16 mouse cellular contexts compared by ENCODE assay signal in genomic region chr9:72333221-72333620, GRCm38 (mm10).
"Had no signal": no experiment of that assay in that cellular context is flagged by ENCODE, and none has a peak within 500 bp of the region (broad histone marks: within the 10 kb centered on the region; RNA-seq: fewer than 3 reads in every experiment).

No protein-coding gene starts in this region.

- DNase-seq: lung, adult 2 months; lung, postnatal 14 days; lung, postnatal 36 days; right cerebral cortex, postnatal 14 days; thymus, adult 2 months; thymus, postnatal 4 days had no signal

- H3K36me3 ChIP-seq: midbrain, embryonic 15.5 days had no signal

- H3K9ac ChIP-seq: lung, embryonic 15.5 days; midbrain, embryonic 13.5 days; midbrain, embryonic 15.5 days; neural tube, embryonic 12.5 days; stomach, embryonic 15.5 days had no signal

- H3K27me3 ChIP-seq: lung, embryonic 15.5 days; megakaryocyte, embryonic 14.5 days; midbrain, embryonic 13.5 days; midbrain, embryonic 15.5 days; neural tube, embryonic 12.5 days; stomach, embryonic 15.5 days had no signal

- H3K4me3 ChIP-seq: lung, embryonic 15.5 days; megakaryocyte, embryonic 14.5 days; midbrain, embryonic 13.5 days; midbrain, embryonic 15.5 days; neural tube, embryonic 12.5 days; stomach, embryonic 15.5 days had no signal

- H3K9me3 ChIP-seq: lung, embryonic 15.5 days; megakaryocyte, embryonic 14.5 days; midbrain, embryonic 13.5 days; midbrain, embryonic 15.5 days; neural tube, embryonic 12.5 days; stomach, embryonic 15.5 days had no signal

- ATAC-seq: lung, postnatal 0 days; midbrain, embryonic 13.5 days; midbrain, embryonic 15.5 days had no signal

- H3K4me2 ChIP-seq: lung, embryonic 15.5 days; midbrain, embryonic 11.5 days; midbrain, embryonic 13.5 days; midbrain, embryonic 15.5 days; neural tube, embryonic 12.5 days; stomach, embryonic 15.5 days had no signal

- H3K4me1 ChIP-seq: lung, embryonic 15.5 days; midbrain, embryonic 13.5 days; midbrain, embryonic 15.5 days; neural tube, embryonic 12.5 days; stomach, embryonic 15.5 days had no signal

- H3K27ac ChIP-seq: lung, embryonic 15.5 days; macrophage; midbrain, embryonic 13.5 days; midbrain, embryonic 15.5 days; neural tube, embryonic 12.5 days; stomach, embryonic 15.5 days; stomach, postnatal 0 days had no signal
